Mouse (Mus musculus): ENCODE measurements around the gene Mrps11.

Gene Mrps11

GRCm38 (mm10) chr7:78782639-78783581 is at the start of gene Mrps11, which contains the start of gene Mrpl46:
TSS of gene Mrps11 (plus strand) at chr7:78783119.
TSS of gene Mrpl46 (minus strand) at chr7:78783531.
- peak; percentile 72 for DNase-seq (ENCODE audit: low spot score)

DNA sequence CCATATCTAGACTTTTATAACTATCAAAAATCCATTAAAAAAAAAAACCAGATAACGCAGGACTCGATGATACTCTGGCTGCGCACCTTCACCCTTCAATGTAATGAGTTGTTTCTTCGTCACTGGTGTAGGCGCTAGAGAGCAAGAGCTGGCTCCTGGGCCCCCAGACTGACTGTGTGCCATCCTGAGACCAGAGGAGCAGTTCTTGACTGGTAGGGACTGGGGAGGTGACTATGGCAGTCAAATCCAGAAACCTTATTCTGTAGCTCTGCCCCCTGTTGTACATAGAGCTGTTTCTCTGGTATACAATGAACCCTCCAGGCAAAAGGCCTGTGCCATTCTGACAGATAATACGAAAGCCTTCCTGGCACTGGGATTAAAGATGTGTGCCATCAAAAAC is 45.7 kb upstream of the Mrps11 start:
- no peak for DNase-seq (ENCODE audit: low spot score)

- no peak for DNase-seq (ENCODE audit: low spot score)
These were observed 45.2 kb upstream of the Mrps11 start, which contains the start of gene Ntrk3 for GRCm38 (mm10) chr7:78737614-78738210. TSS of gene Ntrk3 (minus strand) at chr7:78738012.

DNA sequence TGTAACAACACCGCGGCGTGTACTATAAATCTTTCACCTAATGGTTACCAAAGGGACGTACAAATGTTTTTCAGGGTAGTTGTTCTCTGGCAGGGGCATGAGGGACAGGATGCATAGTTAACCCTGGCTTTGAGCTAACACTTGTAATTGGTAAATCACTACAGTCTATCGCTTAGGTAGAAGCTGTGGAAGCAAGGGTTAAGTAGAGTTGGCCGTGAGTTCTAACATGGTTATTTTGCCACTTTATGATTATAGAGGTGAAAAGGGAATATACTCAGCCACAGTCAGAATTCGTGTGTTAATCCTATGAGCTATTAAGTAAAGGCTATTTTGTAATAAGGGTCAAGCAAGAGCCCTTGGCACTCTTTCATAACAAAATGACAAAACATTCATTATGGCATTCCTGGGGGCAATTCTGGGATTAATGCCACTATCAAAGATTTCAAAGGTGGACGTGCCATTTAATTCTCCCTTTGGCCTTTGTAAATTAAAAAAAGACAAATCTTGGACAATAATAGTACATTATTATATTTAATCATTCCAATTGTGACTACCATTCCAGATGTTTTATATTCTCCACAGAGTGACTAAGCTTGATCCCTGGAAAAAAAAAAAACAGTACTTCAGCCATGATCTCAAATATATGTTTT is 43.4 kb upstream of the Mrps11 start:
- no peak for DNase-seq (ENCODE audit: low spot score)

DNA sequence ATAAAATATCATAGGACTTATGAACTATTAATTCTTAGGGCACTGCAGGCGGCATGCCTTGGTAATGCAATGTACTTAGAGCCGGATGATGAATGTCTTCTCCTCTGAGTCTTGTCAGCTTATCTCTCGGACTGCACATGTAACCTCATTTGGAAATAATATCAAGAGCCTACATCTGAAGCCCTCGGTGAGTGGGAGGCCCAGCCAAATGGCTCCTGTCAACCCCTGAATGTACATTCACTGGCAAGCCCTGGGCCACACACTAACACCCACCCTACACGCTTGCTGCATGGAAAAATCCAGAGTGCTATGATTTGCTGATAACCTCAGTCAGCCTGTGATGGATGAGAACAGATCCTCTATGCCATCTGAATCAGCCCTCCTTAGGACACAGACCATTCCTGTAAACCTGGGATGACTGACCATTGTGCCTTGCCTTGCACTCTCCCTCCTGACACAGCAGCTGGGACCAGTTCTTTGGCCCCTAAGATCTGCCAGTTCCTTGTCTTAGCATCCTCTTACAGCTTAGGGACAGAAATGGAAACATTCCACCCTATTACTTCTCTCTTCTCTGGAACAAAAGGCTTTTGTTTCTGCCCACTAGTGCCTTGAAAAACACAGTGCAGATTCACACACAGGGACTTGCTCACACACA is 39.1 kb upstream of the Mrps11 start:
- no peak for DNase-seq (ENCODE audit: low spot score)

GRCm38 (mm10) chr7:78752961-78753360 is 30.0 kb upstream of the Mrps11 start:
- DNase-seq (ENCODE audit: low spot score) = no peak

DNA sequence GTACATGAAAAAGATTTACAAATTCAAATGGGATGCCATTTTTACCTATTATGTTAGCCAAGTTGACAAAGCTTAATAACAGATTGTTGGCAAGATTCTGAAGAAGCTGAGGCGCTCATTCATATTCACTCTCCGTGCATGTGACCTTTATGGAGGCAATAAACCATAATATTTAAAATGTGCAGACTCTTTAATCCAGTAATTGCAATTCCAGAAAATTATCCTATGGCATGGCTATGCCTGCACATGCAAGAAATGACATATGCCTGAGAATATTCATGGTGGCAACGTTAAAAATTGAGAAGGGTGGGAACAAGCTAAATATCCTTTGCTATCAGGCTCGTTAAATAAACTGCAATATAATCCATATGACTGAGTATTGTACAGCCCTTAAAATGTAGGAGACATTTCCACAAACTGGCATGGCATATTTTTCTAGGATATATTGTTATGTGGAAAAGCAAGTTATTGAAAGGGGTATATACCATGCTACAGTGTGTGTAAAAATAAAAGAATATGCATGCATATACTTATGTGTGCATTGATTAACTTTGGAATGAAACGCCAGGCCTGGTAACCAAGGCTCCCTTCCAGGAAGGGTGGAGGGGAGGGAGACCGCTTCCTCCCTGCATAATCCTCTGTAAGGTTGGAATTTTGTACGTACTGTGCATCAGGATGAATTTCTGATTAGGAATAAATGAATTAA is 29.0 kb upstream of the Mrps11 start:
- no peak for DNase-seq (ENCODE audit: low spot score)

DNA sequence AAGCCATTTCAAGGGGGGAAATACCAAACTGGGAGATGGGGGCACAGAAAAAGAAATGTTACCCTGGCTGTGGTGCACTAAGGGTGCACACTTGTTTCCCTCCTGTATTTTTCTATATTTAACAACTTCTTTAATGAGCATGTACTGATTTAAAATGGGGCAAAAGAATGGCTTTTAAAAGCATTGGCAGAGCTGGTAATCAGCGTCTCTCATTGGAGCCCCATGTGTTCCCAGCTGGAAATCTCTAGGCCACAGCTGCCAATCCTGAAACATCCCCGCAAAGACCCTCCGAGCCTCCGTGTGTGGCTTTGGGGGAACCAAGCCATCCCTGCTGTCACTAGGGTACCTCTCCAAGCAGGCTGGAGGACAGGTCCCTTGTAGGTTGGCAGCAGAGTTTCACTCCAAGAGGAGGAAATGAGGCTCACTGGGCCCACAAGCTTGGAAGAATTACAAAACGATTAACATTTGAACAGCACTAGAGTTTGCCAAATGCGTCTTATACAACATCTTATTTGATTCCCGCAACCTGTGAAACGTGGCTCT is 28.4 kb upstream of the Mrps11 start:
- DNase-seq (ENCODE audit: low spot score) = no peak

GRCm38 (mm10) chr7:78763801-78764200 is 19.1 kb upstream of the Mrps11 start:
- DNase-seq (ENCODE audit: low spot score) = no peak

GRCm38 (mm10) chr7:78765215-78765631 is 17.7 kb upstream of the Mrps11 start:
- no peak for DNase-seq (ENCODE audit: low spot score)

- DNase-seq (ENCODE audit: low spot score) = peak; percentile 88
These were observed 16.8 kb upstream of the Mrps11 start for GRCm38 (mm10) chr7:78766019-78766683.

DNA sequence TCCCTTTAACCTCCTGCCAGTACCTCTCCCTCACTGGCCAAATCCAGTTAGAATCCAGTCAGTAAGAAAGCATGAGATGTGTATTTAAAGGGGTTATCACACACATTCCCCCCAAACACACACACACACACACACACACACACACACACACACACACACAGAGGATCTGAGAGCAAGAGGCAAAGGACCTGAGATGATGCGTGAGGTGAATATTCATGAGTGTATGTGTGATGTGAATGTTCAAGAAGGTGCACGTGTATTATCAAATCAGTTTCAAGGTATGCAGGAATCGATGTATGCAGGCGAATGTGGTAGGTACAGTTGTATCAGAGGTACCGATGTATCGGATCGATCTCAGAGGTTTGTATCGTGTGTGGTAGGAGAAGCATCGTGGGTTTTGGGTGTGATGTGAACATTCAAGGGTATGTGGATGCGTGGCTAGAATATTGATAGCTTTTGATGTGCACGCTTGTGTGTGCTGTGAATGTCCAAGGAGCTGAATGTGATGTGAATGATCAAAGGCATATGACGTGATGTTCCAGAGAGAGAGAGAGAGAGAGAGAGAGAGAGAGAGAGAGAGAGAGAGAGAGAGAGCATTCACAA is 14.9 kb upstream of the Mrps11 start:
- DNase-seq (ENCODE audit: low spot score) = no peak

DNA sequence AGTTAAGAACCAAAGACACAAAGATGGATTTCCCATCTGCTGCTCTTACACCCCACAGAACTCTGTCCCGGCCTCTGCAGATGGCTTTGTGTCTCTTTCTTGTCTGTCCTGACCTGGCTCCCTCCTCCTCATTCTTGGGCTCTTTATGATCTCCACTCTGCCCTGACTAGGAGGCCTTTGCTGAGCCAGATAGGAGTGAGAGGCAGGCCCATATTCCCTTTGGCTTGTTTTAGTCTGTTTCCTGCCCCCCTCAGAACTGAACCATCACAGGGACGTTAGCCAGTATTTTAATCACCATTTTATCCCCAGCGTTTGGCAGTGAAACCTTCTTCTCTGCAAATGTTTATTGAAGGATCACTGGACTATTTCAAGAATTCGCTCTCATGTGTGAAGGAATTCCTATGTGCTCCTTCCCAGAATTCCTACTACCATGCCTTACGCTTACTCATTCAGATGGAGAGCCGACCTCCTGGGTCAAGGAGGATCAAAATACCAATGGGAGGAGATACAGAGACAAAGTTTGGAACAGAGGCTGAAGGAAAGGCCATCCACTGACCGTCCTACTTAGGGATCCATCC is 13.8 kb upstream of the Mrps11 start:
- no peak for DNase-seq (ENCODE audit: low spot score)

- no peak for DNase-seq (ENCODE audit: low spot score)
These were observed 12.0 kb upstream of the Mrps11 start for GRCm38 (mm10) chr7:78770936-78771335.

GRCm38 (mm10) chr7:78778741-78779140 is 4.2 kb upstream of the Mrps11 start:
- no peak for DNase-seq (ENCODE audit: low spot score)

DNA sequence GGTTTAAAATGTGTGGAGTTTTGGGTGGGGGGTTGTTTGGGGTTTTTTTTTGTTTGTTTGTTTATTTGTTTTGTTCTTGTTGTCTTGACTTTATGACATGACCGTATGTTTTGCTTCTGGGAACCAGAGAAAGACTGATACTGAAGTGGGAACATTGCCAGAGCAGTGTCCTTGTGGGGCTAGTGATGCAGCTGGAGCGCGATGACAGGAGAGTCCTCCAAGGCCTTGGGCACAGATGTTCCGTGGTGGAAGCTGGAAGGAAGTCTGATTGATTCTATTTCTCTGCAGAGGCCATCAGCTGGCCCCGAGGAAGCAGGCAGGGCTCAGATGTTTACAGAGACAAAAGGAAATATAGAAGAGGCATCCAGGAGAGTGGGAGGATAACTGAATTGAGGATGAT is 3.0 kb downstream of the Mrps11 start:
- DNase-seq (ENCODE audit: low spot score) = no peak

- peak; percentile 21 for DNase-seq (ENCODE audit: low spot score)
These were observed 5.0 kb downstream of the Mrps11 start for GRCm38 (mm10) chr7:78787793-78788380.

DNA sequence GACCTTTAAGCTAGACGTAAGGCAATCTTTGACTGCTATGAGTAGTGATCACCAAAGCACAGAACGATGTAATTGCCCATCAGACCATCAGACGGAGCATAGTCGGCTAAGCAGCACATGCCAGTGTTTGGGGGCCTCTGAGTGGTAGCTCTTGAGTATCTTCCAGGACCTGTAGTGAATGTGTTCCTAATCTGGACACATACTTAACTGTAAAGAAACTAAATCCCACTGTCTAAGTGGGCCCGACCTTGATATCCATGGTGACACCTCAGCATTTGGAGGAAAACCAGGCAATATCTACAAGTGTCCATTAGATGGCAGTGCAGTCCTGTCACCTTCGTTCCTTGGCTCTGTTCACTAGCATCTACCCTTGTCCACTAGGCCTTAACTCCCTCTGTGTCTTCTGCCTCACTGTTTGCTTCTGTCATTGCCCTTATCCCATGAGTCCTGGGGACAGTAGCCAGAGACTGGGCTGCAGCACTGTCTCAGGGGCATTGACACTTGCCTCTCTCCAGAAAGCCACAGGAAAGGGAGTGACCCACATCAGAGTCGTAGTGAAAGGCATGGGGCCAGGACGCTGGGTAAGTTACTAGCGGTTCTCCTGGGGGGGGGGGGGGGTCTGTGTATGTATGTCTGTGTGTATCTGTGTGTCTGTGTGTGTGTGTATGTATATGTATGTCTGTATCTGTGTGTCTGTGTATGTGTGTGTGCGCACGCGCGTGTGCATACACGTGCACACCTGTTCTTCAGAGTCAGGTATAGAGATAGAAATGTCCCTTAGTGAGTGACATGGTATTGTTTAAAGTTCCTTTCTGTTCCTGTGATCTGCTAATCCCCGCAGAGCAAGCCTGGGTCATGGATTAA is 8.7 kb downstream of the Mrps11 start:
- peak; percentile 39 for DNase-seq (ENCODE audit: low spot score)
